Mouse (Mus musculus): ENCODE results near the gene Ap5b1. TPM values are rescaled to one million over a fixed set of nuclear protein-coding genes. Genes with fewer than 3 reads are reported as not detected.

Ap5b1 gene
- total RNA-seq, 1 experiment: 6.4 TPM

DNA sequence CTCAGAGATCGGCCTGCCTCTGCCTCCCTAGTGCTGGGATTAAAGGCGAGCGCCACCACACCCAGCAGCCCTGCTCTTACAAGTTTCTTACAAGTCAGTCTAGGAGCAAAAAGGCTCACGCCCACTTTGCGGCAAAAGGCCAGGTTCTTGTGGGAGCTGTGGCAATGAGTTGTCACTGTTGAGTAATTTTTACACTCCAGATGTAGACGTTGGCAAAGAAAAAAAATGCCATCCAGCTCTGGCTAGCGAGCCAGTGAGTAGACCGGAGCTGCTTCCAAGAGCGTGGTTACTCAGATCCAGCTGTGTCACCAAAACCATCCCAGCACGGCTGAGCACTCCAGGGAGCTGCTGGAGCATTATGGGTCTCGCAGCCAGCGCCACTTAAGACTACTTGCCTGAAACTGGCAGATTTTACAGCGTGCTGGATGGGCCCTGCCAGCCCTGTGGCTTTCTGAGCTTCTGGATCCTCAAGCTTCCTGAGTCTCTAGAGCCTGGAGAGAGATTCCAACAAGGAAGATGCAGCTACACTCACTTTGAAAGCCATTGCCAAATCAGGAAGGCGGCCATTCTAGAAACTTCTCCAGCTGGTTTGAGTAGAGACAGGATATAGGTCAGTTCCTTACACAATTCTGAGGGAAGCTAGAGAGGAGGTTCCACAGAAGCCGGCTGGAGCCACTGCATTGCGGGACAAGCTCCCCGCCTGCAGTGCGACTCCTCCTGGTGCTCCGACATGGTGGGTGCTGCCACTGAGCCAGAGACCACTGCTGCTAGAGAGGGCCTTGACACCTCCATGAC lies 4.7 kb downstream of the Ap5b1 start:
- Histone ChIP-seq H3K27ac (ENCODE audit: insufficient read depth, low read depth, low read length, poor library complexity, severe bottlenecking) (no peak overlapping the region), H3K9me3 (ENCODE audit: control insufficient read depth, insufficient read depth, low read depth, low read length) (no peaks in the 10 kb centered on the region), H3K4me3 (ENCODE audit: insufficient read depth in 1 of 2, low read depth in 1 of 2, low read length in 2 of 2, poor library complexity in 1 of 2, severe bottlenecking in 1 of 2) (no peak overlapping the region), H3K9ac (ENCODE audit: insufficient read depth, low read depth, low read length, poor library complexity, severe bottlenecking) (no peak overlapping the region), H3K4me1 (ENCODE audit: control insufficient read depth in 2 of 2, insufficient read depth in 2 of 2, low read length in 2 of 2, poor library complexity in 1 of 2) (peaks cover 0 to 11% of the 10 kb centered on the region in 2 experiments; a peak in 2 of 4 replicates), H3K36me3 (ENCODE audit: control insufficient read depth, insufficient read depth, low read length, poor library complexity, severe bottlenecking) (peaks cover 3% of the 10 kb centered on the region; the same call in 1 of the 2 replicates)
- in situ Hi-C loops (cut with MboI; ENCODE audit: low sequenced_read_pairs in 2 of 2, unreplicated experiment in 2 of 2): loop anchor here in 1 of 2 experiments (5.0 kb wide), 1 partner anchor 45 kb away; no protein-coding TSS in a partner anchor
- DNase-seq (ENCODE audit: low read depth, low spot score): no peak
- no peak for TF ChIP-seq ZC3H11A (IDR thresholded peaks at IDR 0.05; ENCODE audit: borderline replicate concordance, low read depth, low read length)
- no peak for TF ChIP-seq CHD2 (IDR thresholded peaks at IDR 0.05; ENCODE audit: low read depth, low read length)
- TF ChIP-seq HCFC1 (IDR thresholded peaks at IDR 0.05; ENCODE audit: borderline replicate concordance, insufficient read depth, low read length): no peak
- TF ChIP-seq MAFK (IDR thresholded peaks at IDR 0.05; ENCODE audit: insufficient read depth, low read depth, low read length): no peak
- TF ChIP-seq ZNF384 (IDR thresholded peaks at IDR 0.05; ENCODE audit: low read depth, low read length): no peak

DNA sequence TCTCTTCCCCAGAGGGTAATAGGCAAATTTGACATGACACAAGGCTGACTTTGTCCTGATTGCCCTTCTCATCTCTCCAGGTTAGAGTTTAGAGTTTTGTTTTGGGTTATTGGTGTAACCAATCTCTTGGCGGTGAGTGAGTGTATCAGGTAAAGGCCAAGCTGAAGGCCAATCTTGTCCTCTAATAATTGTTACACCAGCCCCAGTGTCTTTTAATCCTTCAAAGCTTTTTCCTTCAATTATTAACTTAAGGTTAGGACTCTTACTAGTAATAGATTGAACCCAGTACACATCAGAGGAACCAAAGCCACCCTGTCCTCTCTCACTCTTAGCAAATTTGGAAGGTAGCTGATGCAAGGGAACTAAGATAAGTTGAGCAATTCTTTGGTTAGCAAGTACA lies 7.5 kb downstream of the Ap5b1 start:
- in situ Hi-C loops (cut with MboI; ENCODE audit: low sequenced_read_pairs in 2 of 2, unreplicated experiment in 2 of 2): no loop called here
- H3K9ac ChIP-seq (ENCODE audit: insufficient read depth, low read depth, low read length, poor library complexity, severe bottlenecking): no peak overlapping the region
- H3K4me3 ChIP-seq (ENCODE audit: insufficient read depth in 1 of 2, low read depth in 1 of 2, low read length in 2 of 2, poor library complexity in 1 of 2, severe bottlenecking in 1 of 2): no peak overlapping the region
- H3K9me3 ChIP-seq (ENCODE audit: control insufficient read depth, insufficient read depth, low read depth, low read length): no peaks in the 10 kb centered on the region
- H3K36me3 ChIP-seq (ENCODE audit: control insufficient read depth, insufficient read depth, low read length, poor library complexity, severe bottlenecking): no peaks in the 10 kb centered on the region; the same call in 1 of the 2 replicates
- no peak for TF ChIP-seq MAFK (IDR thresholded peaks at IDR 0.05; ENCODE audit: insufficient read depth, low read depth, low read length)
- TF ChIP-seq CHD2 (IDR thresholded peaks at IDR 0.05; ENCODE audit: low read depth, low read length): no peak
- no peak for TF ChIP-seq HCFC1 (IDR thresholded peaks at IDR 0.05; ENCODE audit: borderline replicate concordance, insufficient read depth, low read length)
- TF ChIP-seq ZC3H11A (IDR thresholded peaks at IDR 0.05; ENCODE audit: borderline replicate concordance, low read depth, low read length): no peak
- no peak for TF ChIP-seq ZNF384 (IDR thresholded peaks at IDR 0.05; ENCODE audit: low read depth, low read length)
- no peak for DNase-seq (ENCODE audit: low read depth, low spot score)
- peaks cover 2 to 16% of the 10 kb centered on the region in 2 experiments; a peak in 2 of 4 replicates for H3K4me1 ChIP-seq (ENCODE audit: control insufficient read depth in 2 of 2, insufficient read depth in 2 of 2, low read length in 2 of 2, poor library complexity in 1 of 2)
- H3K27ac ChIP-seq (ENCODE audit: insufficient read depth, low read depth, low read length, poor library complexity, severe bottlenecking): no peak overlapping the region

GRCm38 (mm10) chr19:5579971-5580370 lies 12.1 kb downstream of the Ap5b1 start:
- in situ Hi-C loops (cut with MboI; ENCODE audit: low sequenced_read_pairs in 2 of 2, unreplicated experiment in 2 of 2): no loop called here
- Histone ChIP-seq H3K4me3 (ENCODE audit: insufficient read depth in 1 of 2, low read depth in 1 of 2, low read length in 2 of 2, poor library complexity in 1 of 2, severe bottlenecking in 1 of 2) (no peak overlapping the region), H3K4me1 (ENCODE audit: control insufficient read depth in 2 of 2, insufficient read depth in 2 of 2, low read length in 2 of 2, poor library complexity in 1 of 2) (peaks cover 2 to 6% of the 10 kb centered on the region in 2 experiments; a peak in 1 of 4 replicates), H3K27ac (ENCODE audit: insufficient read depth, low read depth, low read length, poor library complexity, severe bottlenecking) (peak overlapping the region; percentile 90; the same call in 1 of the 2 replicates), H3K9ac (ENCODE audit: insufficient read depth, low read depth, low read length, poor library complexity, severe bottlenecking) (peak overlapping the region; percentile 51; the same call in 1 of the 2 replicates), H3K9me3 (ENCODE audit: control insufficient read depth, insufficient read depth, low read depth, low read length) (no peaks in the 10 kb centered on the region), H3K36me3 (ENCODE audit: control insufficient read depth, insufficient read depth, low read length, poor library complexity, severe bottlenecking) (no peaks in the 10 kb centered on the region)
- peak; percentile 54 for DNase-seq (ENCODE audit: low read depth, low spot score)
- no peak for TF ChIP-seq ZNF384 (IDR thresholded peaks at IDR 0.05; ENCODE audit: low read depth, low read length)
- TF ChIP-seq HCFC1 (IDR thresholded peaks at IDR 0.05; ENCODE audit: borderline replicate concordance, insufficient read depth, low read length): no peak
- no peak for TF ChIP-seq MAFK (IDR thresholded peaks at IDR 0.05; ENCODE audit: insufficient read depth, low read depth, low read length)
- no peak for TF ChIP-seq CHD2 (IDR thresholded peaks at IDR 0.05; ENCODE audit: low read depth, low read length)
- TF ChIP-seq ZC3H11A (IDR thresholded peaks at IDR 0.05; ENCODE audit: borderline replicate concordance, low read depth, low read length): no peak

DNA sequence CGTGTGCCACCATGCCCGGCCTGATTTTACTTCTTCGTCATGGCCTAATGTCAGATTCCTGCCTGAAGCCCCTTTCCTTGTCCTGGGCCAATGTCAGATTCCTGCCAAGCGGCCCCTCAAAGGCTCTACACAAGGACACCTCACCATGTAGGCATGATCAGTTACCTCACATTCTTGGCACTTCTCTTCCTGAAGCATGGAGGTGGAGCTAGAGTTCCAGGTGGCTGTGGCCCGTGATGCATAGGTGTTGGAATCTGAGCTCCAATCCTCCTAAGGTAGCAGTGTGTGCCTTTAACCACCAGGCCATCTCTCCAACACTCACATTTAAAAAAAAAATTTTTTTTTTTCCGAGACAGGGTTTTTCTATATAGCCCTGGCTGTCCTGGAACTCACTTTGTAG lies 13.0 kb downstream of the Ap5b1 start:
- Histone ChIP-seq H3K36me3 (ENCODE audit: control insufficient read depth, insufficient read depth, low read length, poor library complexity, severe bottlenecking) (no peaks in the 10 kb centered on the region), H3K9me3 (ENCODE audit: control insufficient read depth, insufficient read depth, low read depth, low read length) (no peaks in the 10 kb centered on the region), H3K4me1 (ENCODE audit: control insufficient read depth in 2 of 2, insufficient read depth in 2 of 2, low read length in 2 of 2, poor library complexity in 1 of 2) (peaks cover 2 to 6% of the 10 kb centered on the region in 2 experiments; a peak in 1 of 4 replicates), H3K4me3 (ENCODE audit: insufficient read depth in 1 of 2, low read depth in 1 of 2, low read length in 2 of 2, poor library complexity in 1 of 2, severe bottlenecking in 1 of 2) (no peak overlapping the region), H3K9ac (ENCODE audit: insufficient read depth, low read depth, low read length, poor library complexity, severe bottlenecking) (no peak overlapping the region; the same call in 1 of the 2 replicates), H3K27ac (ENCODE audit: insufficient read depth, low read depth, low read length, poor library complexity, severe bottlenecking) (peak overlapping the region; percentile 54)
- in situ Hi-C loops (cut with MboI; ENCODE audit: low sequenced_read_pairs in 2 of 2, unreplicated experiment in 2 of 2): no loop called here
- no peak for TF ChIP-seq HCFC1 (IDR thresholded peaks at IDR 0.05; ENCODE audit: borderline replicate concordance, insufficient read depth, low read length)
- TF ChIP-seq ZNF384 (IDR thresholded peaks at IDR 0.05; ENCODE audit: low read depth, low read length): no peak
- no peak for TF ChIP-seq ZC3H11A (IDR thresholded peaks at IDR 0.05; ENCODE audit: borderline replicate concordance, low read depth, low read length)
- no peak for DNase-seq (ENCODE audit: low read depth, low spot score)

All from ES-E14 (cell line).